Mouse (Mus musculus) urinary bladder, postnatal 4 days (tissue): ENCODE measurements around the gene Ctdspl2.

Source experiments
- DNase-seq, 2 experiments: peaks; one replicate each; pipeline ENCODE4 v3.0.0; 2021 to 2022; ENCODE audit warnings: low spot score in 2 of 2

Ctdspl2 gene

GRCm38 (mm10) chr2:122059365-122060115 is 103.7 kb downstream of the Ctdspl2 start:
- no peak for DNase-seq
